Mouse (Mus musculus): ENCODE data around the gene Pip4k2a.

Pip4k2a gene

GRCm38 (mm10) chr2:18839532-18839931 is 158.4 kb downstream of the Pip4k2a start:
- no peak for DNase-seq (ENCODE audit: low spot score)

GRCm38 (mm10) chr2:18835266-18835908 is 162.5 kb downstream of the Pip4k2a start:
- no peak for DNase-seq (ENCODE audit: low spot score)

GRCm38 (mm10) chr2:18833024-18833590 is 164.8 kb downstream of the Pip4k2a start:
- no peak for DNase-seq (ENCODE audit: low spot score)

GRCm38 (mm10) chr2:18831031-18831774 is 166.7 kb downstream of the Pip4k2a start:
- DNase-seq (ENCODE audit: low spot score): no peak

GRCm38 (mm10) chr2:18822711-18823110 is 175.2 kb downstream of the Pip4k2a start:
- no peak for DNase-seq (ENCODE audit: low spot score)

- DNase-seq (ENCODE audit: low spot score): peak; percentile 76
These were observed 176.2 kb downstream of the Pip4k2a start for GRCm38 (mm10) chr2:18821451-18822379.

- no peak for DNase-seq (ENCODE audit: low spot score)
These were observed 178.4 kb downstream of the Pip4k2a start for GRCm38 (mm10) chr2:18819520-18819919.

GRCm38 (mm10) chr2:18816036-18816435 is 181.9 kb downstream of the Pip4k2a start:
- no peak for DNase-seq (ENCODE audit: low spot score)

- DNase-seq (ENCODE audit: low spot score): no peak
These were observed 182.5 kb downstream of the Pip4k2a start for GRCm38 (mm10) chr2:18815336-18815965.

- no peak for DNase-seq (ENCODE audit: low spot score)
These were observed 183.5 kb downstream of the Pip4k2a start for GRCm38 (mm10) chr2:18814447-18814804.

GRCm38 (mm10) chr2:18813683-18814446 is 184.1 kb downstream of the Pip4k2a start:
- DNase-seq (ENCODE audit: low spot score): no peak

GRCm38 (mm10) chr2:18807961-18808360 is 190.0 kb downstream of the Pip4k2a start:
- no peak for DNase-seq (ENCODE audit: low spot score)

GRCm38 (mm10) chr2:18801281-18801862 is 196.6 kb downstream of the Pip4k2a start:
- DNase-seq (ENCODE audit: low spot score): no peak

- DNase-seq (ENCODE audit: low spot score): no peak
These were observed 197.2 kb downstream of the Pip4k2a start for GRCm38 (mm10) chr2:18800646-18801251.

- DNase-seq (ENCODE audit: low spot score): peak; percentile 67
These were observed 197.8 kb downstream of the Pip4k2a start for GRCm38 (mm10) chr2:18799966-18800645.

- no peak for DNase-seq (ENCODE audit: low spot score)
These were observed 198.5 kb downstream of the Pip4k2a start for GRCm38 (mm10) chr2:18799265-18799965.

GRCm38 (mm10) chr2:18797776-18798175 is 200.2 kb downstream of the Pip4k2a start:
- no peak for DNase-seq (ENCODE audit: low spot score)

GRCm38 (mm10) chr2:18794261-18794660 is 203.7 kb downstream of the Pip4k2a start:
- DNase-seq (ENCODE audit: low spot score): no peak
